Mouse (Mus musculus) regulatory T cell (primary cell): ENCODE measurements around the gene Ms4a4b.

ENCODE experiments used
- in situ Hi-C: fragments of 300-600 bp; cut with MboI, MseI; formaldehyde crosslinking; loops from one replicate; pipeline ENCODE4 v1.15.1; 2025; ENCODE audit warnings: high pct_unique_total_duplicates

Gene Ms4a4b

DNA sequence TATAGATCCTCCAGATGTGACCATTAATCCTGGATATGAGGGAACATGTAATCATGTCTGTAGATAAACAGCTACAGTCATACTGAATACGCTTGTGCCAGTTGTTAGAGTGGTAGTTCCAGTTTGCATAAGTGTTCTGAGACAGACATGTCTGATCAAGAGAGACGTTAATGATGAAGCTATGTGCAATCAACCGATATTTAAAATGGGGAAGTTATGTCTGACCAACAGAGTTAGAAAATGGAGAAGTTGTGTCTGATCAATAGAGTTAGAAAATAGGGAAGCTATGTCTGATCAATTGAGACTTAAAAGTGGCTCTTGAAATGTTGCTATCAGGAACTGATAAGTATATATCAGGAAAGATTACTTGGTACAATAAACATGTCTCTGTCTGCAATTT is 41.9 kb downstream of the Ms4a4b start:
- in situ Hi-C loops, result loop anchor here (25.0 kb wide), 2 partner anchors 527 to 748 kb away; partner anchors contain the start of gene Cd5

DNA sequence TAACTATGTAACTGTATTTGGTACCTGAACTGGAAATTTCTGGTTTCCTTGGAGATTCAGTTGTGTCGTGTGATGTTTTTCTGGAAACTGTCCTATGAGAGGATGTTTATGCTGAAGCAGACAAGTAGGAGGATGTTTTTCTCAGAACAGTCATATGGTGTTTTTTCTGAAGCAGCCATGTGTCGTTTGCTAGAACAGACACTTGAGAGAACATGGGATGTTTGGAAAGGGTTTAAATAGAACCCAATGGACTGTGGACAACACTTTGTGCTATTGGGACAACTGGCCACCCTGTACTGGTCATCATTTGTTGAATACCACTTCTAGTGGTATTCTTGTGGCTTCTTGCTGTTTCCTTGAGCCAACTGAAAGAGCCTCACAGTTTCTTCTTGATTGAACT is 42.4 kb downstream of the Ms4a4b start, which contains the start of gene Gm8369:
Gene Gm8369 (plus strand): TSS at position 193 of the 400 bp plus-strand sequence.
- in situ Hi-C loops, result loop anchor here (25.0 kb wide), 2 partner anchors 527 to 748 kb away; partner anchors contain the start of gene Cd5

DNA sequence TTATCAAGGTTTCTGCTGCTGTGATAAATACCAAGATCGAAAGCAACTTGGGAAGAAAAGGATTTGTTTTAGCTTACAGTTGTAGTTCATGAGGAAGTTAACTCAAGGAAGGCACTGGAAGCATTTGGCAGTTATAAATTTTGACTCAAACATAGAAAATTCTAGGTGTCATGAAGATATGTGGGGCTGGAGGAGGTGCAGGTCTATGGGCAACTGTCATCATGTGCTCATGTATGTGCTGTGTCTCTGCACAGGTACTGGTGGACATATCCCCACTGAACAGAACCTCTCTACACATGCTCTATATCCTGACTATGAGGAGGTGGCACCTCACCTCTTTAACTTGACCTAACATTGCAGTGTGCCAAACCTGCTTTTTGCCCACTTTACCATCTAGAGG is 43.2 kb downstream of the Ms4a4b start:
- in situ Hi-C loops, result loop anchor here (25.0 kb wide), 2 partner anchors 526 to 749 kb away; partner anchors contain the start of gene Cd5

DNA sequence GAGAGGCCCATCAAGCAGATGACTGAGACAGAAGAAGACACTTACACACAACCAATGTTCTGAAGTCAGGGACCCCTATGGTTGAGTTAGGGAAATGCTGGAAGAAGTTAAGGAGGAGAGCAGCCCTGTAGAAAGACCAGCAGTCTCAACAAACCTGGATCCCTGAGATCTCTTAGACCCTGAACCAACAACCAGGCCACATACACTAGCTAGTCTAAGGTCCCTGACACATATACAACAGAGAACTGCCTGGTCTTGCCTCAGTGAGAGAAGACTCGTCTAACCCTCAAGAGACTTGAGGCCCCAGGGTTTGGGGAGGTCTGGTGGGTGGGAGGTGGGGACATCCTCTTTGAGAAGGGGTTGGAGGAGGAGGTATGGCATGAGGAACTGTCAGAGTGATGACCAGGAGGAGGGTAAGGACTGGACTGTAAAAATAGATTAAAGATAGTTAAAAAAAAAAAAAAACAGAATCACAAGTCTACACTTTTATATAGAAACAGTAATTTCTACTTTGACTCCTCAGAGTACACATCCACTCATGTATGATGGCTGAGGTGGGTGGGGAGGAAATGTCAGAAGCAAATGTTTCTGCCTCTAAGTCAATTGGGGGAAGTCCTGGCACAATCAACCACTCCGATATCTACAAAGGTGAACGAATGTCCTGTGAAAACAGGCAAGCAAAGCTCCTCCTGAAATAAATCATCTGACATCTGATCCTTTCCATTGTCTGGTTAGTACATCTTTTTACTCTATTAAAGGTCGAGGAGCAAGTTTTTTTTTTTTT is 48.2 kb downstream of the Ms4a4b start:
- in situ Hi-C loops, result loop anchor here (25.0 kb wide), 2 partner anchors 521 to 754 kb away; partner anchors contain the start of gene Cd5

DNA sequence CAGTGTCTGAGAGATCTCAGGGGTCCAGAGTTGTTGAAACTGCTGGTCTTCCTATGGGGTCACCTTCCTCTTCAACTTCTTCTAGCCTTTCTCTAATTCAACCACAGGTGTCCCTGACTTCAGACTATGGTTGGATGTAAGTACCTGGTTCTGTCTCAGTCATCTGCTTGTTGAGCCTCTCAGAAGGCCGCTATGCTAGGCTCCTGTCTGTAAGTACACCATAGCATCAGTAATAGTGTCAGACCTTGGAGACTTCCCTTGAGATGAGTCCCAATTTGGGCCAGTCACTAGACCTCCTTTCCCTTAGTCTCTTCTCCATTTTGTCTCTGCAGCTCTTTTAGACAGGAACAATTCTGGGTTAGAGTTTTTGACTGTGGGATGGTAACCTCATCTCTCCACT is 49.3 kb downstream of the Ms4a4b start:
- in situ Hi-C loops, result loop anchor here (25.0 kb wide), 2 partner anchors 520 to 755 kb away; partner anchors contain the start of gene Cd5

DNA sequence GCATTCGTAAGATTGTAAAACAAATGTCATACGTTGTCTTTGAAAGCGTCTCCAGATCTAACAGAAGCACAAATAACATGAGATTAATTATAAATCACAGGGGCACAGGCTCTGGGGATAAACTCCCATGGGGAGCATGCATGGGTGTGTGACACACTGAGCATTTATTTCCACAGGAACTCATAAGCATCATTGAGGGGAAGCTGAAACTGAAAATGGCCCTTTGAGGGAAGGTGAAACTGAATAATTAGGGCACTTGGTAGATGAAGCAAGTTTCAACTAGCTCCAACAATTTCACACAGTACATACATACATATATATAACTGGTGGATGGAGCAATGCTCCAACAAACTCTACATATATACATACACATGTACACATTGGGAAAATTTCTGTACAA is 51.2 kb downstream of the Ms4a4b start:
- in situ Hi-C loops, result loop anchor here (25.0 kb wide), 2 partner anchors 518 to 757 kb away; partner anchors contain the start of gene Cd5

DNA sequence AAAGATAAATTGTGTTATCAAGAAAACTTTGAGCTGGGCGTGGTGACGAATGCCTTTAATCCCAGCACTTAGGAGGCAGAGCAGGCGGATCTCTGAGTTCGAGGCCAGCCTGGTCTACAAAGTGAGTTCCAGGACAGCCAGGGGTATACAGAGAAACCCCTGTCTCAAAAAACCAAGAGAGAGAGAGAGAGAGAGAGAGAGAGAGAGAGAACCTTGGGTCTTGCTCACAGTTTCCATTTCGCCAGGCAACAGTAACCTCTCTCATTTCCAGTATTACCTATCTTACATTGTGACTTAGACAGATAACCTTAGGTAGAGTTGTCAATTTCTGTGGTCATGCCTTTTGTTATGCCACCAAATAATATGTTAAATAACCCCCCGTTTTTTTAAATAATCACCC is 53.0 kb downstream of the Ms4a4b start:
- in situ Hi-C loops, result loop anchor here (25.0 kb wide), 2 partner anchors 516 to 759 kb away; partner anchors contain the start of gene Cd5

DNA sequence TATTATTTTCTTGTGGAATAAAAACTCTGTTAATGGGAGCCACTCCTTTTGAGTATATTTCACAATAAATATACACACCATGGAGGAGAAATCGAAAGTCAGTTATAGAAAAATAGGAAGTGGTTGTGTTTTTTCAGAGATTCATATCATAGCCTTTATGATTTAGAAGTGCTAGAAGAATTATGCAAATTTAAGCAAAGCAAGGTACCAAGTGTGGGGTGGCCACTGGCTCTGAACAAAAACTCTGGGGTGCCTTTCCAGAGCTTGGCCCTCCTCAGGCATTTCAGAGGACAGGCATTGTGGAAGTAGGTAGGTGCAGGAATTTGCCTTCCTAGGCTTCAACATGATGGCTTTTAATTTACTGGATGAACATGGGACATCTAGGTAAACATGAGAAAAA is 53.9 kb downstream of the Ms4a4b start:
- in situ Hi-C loops, result loop anchor here (25.0 kb wide), 2 partner anchors 515 to 760 kb away; partner anchors contain the start of gene Cd5

DNA sequence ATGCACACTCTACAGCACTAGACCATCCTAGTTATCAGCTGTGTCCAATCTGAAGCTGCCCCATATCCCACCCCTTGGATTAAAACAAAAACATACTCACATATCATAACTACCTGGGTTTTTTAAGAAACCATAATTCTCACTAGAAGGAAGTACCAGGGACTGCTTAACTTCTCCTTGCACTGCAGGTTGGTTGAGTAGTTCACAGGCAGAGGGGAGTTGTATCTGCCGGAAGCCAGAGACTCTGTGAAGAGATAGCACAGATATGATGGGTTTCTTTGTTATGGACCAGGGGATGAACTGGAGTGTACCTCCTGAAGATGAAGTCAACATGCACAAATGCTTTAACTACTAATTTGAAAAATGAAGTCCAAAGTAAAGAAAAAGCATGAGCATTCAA is 57.4 kb downstream of the Ms4a4b start:
- in situ Hi-C loops, result loop anchor here (10.0 kb wide), 1 partner anchor 136 kb away; no protein-coding TSS in a partner anchor

DNA sequence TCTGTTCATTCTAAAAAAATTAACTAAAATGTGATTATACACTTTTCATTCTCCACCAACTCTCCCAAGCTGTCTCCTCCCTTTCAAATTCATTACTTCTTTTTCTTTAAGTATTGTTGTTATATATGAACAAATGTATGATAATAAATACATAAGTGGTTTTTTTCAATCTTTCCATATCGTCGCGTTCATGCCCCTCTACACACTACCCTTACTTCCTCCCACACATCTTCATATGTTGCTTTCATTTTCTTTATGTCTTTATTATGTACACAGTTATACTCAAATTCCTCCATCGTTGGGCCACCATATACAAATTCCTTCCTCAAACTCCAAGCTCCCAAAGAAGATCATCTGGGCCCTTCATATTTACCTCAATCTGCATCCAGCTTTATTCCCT is 58.0 kb downstream of the Ms4a4b start:
- in situ Hi-C loops, result loop anchor here (10.0 kb wide), 1 partner anchor 137 kb away; no protein-coding TSS in a partner anchor

DNA sequence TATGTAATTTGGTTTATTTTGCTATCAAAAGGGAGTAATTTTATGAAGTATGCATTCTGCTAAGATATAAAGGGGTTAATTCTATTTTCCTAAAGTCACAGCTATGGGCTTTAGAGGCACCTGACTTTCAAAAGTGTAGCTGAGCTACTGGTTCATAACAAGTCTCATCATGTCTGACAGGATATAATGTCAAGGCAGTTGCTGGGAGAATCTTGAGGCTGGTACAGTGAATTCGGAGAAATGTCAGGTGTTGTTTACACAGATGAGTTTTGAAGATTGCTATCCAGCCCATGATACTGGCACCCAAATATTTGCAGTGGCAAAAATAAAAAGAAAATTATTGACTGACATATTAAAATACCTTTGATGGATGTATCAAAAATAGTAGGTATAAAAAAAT is 61.5 kb downstream of the Ms4a4b start:
- in situ Hi-C loops, result loop anchor here (10.0 kb wide), 1 partner anchor 140 kb away; no protein-coding TSS in a partner anchor

DNA sequence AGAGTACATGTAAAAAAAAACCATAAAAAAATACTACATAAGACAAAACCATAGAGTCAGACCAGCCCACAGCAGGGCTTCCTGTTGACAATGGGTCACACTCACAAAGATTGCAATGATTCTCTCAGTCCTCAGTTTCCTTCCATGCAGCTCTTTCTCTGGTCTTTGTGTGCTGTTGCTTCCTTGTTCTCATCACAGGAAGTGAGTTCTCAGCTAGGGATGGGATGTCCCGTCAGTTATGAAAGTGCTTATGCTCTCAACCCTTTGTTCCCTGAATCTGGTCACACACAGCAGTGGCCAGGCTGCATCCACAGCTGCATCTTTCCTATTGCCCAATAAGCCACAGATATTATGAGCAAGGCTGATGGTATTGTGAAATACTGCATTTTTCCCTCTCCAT is 70.1 kb downstream of the Ms4a4b start:
- in situ Hi-C loops, result no loop called here

DNA sequence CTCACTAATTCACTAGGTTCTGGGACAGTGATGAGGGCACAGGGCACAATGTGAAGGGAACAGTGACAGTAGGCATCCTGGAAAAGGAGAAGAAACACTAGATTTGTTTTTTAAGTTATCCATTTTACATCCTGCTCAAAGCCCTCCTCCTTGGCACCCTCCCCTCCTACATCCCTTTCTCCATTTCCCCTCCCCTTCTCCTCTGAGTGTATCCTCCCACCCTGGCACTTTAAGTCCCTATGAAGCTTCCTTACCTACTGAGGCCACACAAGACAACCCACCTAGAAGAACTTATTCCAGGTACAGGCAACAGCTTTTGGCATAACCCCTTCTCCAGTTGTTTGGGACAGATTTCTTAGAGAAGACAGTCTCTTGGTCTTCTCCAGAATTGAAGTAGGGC is 72.9 kb downstream of the Ms4a4b start, which contains the start of gene Ms4a6b:
Gene Ms4a6b (plus strand): TSS at position 267 of the 400 bp plus-strand sequence.
- in situ Hi-C loops, result no loop called here
